In the genomic region with DNA sequence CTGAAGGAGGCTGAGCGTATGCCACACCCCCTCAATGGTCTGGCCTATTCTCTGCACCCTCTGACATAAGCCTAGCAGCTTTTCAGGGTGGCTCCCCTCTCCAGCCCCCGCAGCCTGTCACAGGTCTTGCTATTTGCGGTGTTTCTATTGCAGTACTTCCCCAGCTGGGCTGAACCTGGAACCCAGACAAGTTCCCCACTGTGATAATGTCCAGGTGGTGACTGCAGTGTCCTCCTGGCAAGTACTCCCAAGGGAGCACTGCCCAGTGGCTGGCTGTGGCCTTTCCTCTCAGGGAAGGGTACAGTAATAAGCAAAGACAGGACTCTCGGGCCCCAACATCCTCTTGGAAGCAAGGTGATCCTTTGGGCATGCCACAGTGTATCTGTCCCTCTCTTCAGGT, we compare ENCODE assay signal across 12 mouse cellular contexts.
DNase-seq lines count a peak whose midpoint lies in the region; ATAC-seq and TF ChIP-seq lines count a peak whose summit lies in the region.
"Had no signal": no experiment of that assay in that cellular context is flagged by ENCODE, and none has a peak within 500 bp of the region (broad histone marks: within the 10 kb centered on the region; RNA-seq: fewer than 3 reads in every experiment).

No protein-coding gene starts in this region.

- TF ChIP-seq CTCF in CH12.LX (conservative IDR thresholded peaks at IDR 0.05 in 1 of 2, IDR thresholded peaks at IDR 0.05 in 1 of 2; ENCODE audit: low read depth in 2 of 2, low read length in 2 of 2) = no peak
- TF ChIP-seq CTCF in cortical plate, adult 2 months (IDR thresholded peaks at IDR 0.05; ENCODE audit: extremely low read depth, insufficient read depth, low read length) = no peak

- peaks cover 6% of the 10 kb centered on the region for H3K9me3 ChIP-seq in CH12.LX (replicated peaks; ENCODE audit: low read length)
- no peaks in the 10 kb centered on the region; the same call in 1 of the 2 replicates for H3K9me3 ChIP-seq in heart, embryonic 16.5 days (replicated peaks; ENCODE audit: control insufficient read depth, low read length)
- H3K9me3 ChIP-seq in midbrain, embryonic 11.5 days (ENCODE audit: control insufficient read depth, low read length) = no peaks in the 10 kb centered on the region
- H3K9me3 ChIP-seq: embryonic facial prominence, embryonic 10.5 days had no signal

- H3K79me2 ChIP-seq in CH12.LX (replicated peaks; ENCODE audit: control insufficient read depth, extremely low read depth, insufficient read depth, poor library complexity, severe bottlenecking) = no peaks in the 10 kb centered on the region

- no peak overlapping the region for H3K4me2 ChIP-seq in CH12.LX (ENCODE audit: insufficient read depth, low read depth, poor library complexity, severe bottlenecking)
- H3K4me2 ChIP-seq in heart, embryonic 16.5 days (ENCODE audit: low read depth, low read length) = no peak overlapping the region
- no peak overlapping the region for H3K4me2 ChIP-seq in midbrain, embryonic 11.5 days

- TF ChIP-seq POLR2A in CH12.LX (IDR thresholded peaks at IDR 0.05; ENCODE audit: low read depth, low read length) = no peak
- TF ChIP-seq POLR2A in cortical plate, adult 2 months (IDR thresholded peaks at IDR 0.05; ENCODE audit: extremely low read depth, insufficient read depth, low read length) = no peak

- no peak overlapping the region for H3K4me3 ChIP-seq in CH12.LX (replicated peaks in 1 of 3; ENCODE audit: low read depth in 2 of 3, low read length in 2 of 3, poor library complexity in 1 of 3)
- no peak overlapping the region for H3K4me3 ChIP-seq in cortical plate, adult 2 months (ENCODE audit: insufficient read depth, low read length)
- H3K4me3 ChIP-seq in heart, embryonic 16.5 days (ENCODE audit: low read length) = no peak overlapping the region
- no peak overlapping the region for H3K4me3 ChIP-seq in midbrain, embryonic 11.5 days (ENCODE audit: low read depth, low read length)
- H3K4me3 ChIP-seq: embryonic facial prominence, embryonic 10.5 days had no signal

- no peak for DNase-seq in frontal cortex, postnatal 25 days (ENCODE audit: low spot score in 2 of 2)
- DNase-seq in CH12.LX (ENCODE audit: extremely low read depth) = peak; percentile 29
- no peak for DNase-seq in urinary bladder, adult 2 months (ENCODE audit: low spot score)
- DNase-seq in layer of hippocampus, adult 8-10 months (ENCODE audit: low spot score in 2 of 2) = no peak
- no peak for DNase-seq in midbrain, embryonic 11.5 days (ENCODE audit: low spot score, missing footprints)
- DNase-seq: gastrocnemius, postnatal 14 days had no signal

- peak; percentile 3; the same call in 1 of the 2 replicates for ATAC-seq in frontal cortex, adult (ENCODE audit: low TSS enrichment)
- ATAC-seq in heart, embryonic 16.5 days (replicated peaks; ENCODE audit: extremely low read depth, insufficient read depth, low FRiP score) = peak; percentile 60
- ATAC-seq in midbrain, embryonic 11.5 days (ENCODE audit: low FRiP score) = no peak
- ATAC-seq: hindbrain, embryonic 16.5 days had no signal

- H3K4me1 ChIP-seq in CH12.LX (ENCODE audit: control insufficient read depth in 1 of 2, insufficient read depth in 2 of 2) = peaks cover 2 to 42% of the 10 kb centered on the region in 2 experiments; a peak in 3 of 4 replicates
- H3K4me1 ChIP-seq in cortical plate, adult 2 months (ENCODE audit: control insufficient read depth, insufficient read depth, low read length) = peaks cover 11% of the 10 kb centered on the region
- peaks cover 40% of the 10 kb centered on the region for H3K4me1 ChIP-seq in heart, embryonic 16.5 days (ENCODE audit: control insufficient read depth, insufficient read depth, low read length)
- no peaks in the 10 kb centered on the region; the same call in 1 of the 2 replicates for H3K4me1 ChIP-seq in midbrain, embryonic 11.5 days (ENCODE audit: control insufficient read depth, insufficient read depth, low read length)

- TF ChIP-seq RAD21 in CH12.LX (IDR thresholded peaks at IDR 0.05; ENCODE audit: low read depth, low read length) = no peak

- H3K36me3 ChIP-seq in CH12.LX (replicated peaks in 1 of 2; ENCODE audit: control insufficient read depth in 1 of 2, insufficient read depth in 1 of 2, low read length in 1 of 2) = no peaks in the 10 kb centered on the region
- no peaks in the 10 kb centered on the region for H3K36me3 ChIP-seq in heart, embryonic 16.5 days (ENCODE audit: control insufficient read depth, insufficient read depth)
- no peaks in the 10 kb centered on the region for H3K36me3 ChIP-seq in midbrain, embryonic 11.5 days (ENCODE audit: control insufficient read depth, insufficient read depth, low read length)
- H3K36me3 ChIP-seq: embryonic facial prominence, embryonic 10.5 days had no signal

- TF ChIP-seq EP300 in CH12.LX (IDR thresholded peaks at IDR 0.05; ENCODE audit: low read length) = 0 out of 2 replicates have a peak, but pooled peaks have one; percentile 18

- in situ Hi-C loops in CH12.LX (cut with MboI; ENCODE audit: low pct_ligation_motif_present, low pct_unique_long_range_greater_than_20kb, low sequenced_read_pairs) = no loop called here

- H3K9ac ChIP-seq in CH12.LX (ENCODE audit: insufficient read depth, low read depth) = no peak overlapping the region
- no peak overlapping the region for H3K9ac ChIP-seq in heart, embryonic 16.5 days (ENCODE audit: low read length)
- H3K9ac ChIP-seq in midbrain, embryonic 11.5 days (ENCODE audit: low read length) = no peak overlapping the region
- H3K9ac ChIP-seq: liver, embryonic 14.5 days had no signal

- dilution Hi-C loops in CH12.LX (cut with MboI; ENCODE audit: extremely low pct_ligation_motif_present, extremely low pct_unique_long_range_greater_than_20kb, low sequenced_read_pairs) = no loop called here

- 41% methylated on average over 4 of the region's 4 CpGs for WGBS in heart, embryonic 16.5 days
- 86% methylated on average over 4 of the region's 4 CpGs for WGBS in midbrain, embryonic 11.5 days

- no peak overlapping the region for H3K27ac ChIP-seq in CH12.LX (ENCODE audit: insufficient read depth, low read depth)
- 0 out of 2 replicates have a peak overlapping the region, but pooled peaks have one; percentile 19 for H3K27ac ChIP-seq in cortical plate, adult 2 months (ENCODE audit: insufficient read depth, low read length)
- peak overlapping the region; percentile 30 for H3K27ac ChIP-seq in heart, embryonic 16.5 days (ENCODE audit: low read length)
- H3K27ac ChIP-seq in midbrain, embryonic 11.5 days (ENCODE audit: low read depth, low read length) = no peak overlapping the region
- H3K27ac ChIP-seq: embryonic facial prominence, embryonic 10.5 days; liver, embryonic 14.5 days had no signal

- H3K27me3 ChIP-seq in CH12.LX (replicated peaks) = no peaks in the 10 kb centered on the region
- H3K27me3 ChIP-seq in heart, embryonic 16.5 days (ENCODE audit: control insufficient read depth, insufficient read depth, low read length) = no peaks in the 10 kb centered on the region
- H3K27me3 ChIP-seq in midbrain, embryonic 11.5 days (ENCODE audit: control insufficient read depth, insufficient read depth, low read length) = no peaks in the 10 kb centered on the region

TF ChIP-seq in CH12.LX, 34 proteins besides CTCF, POLR2A, EP300 and RAD21:
- TF ChIP-seq MEF2A (IDR thresholded peaks at IDR 0.05; ENCODE audit: borderline replicate concordance, low read depth, low read length) (0 out of 2 replicates have a peak, but pooled peaks have one; percentile 30), ELF1 (IDR thresholded peaks at IDR 0.05; ENCODE audit: low read depth, low read length) (no peak), PAX5 (IDR thresholded peaks at IDR 0.05; ENCODE audit: low read length) (no peak), ETS1 (conservative IDR thresholded peaks at IDR 0.05; ENCODE audit: low read depth, low read length) (peak; percentile 42; the same call in 1 of the 2 replicates), HCFC1 (IDR thresholded peaks at IDR 0.05; ENCODE audit: low read depth, low read length) (no peak), BHLHE40 (IDR thresholded peaks at IDR 0.05; ENCODE audit: low read depth, low read length) (0 out of 2 replicates have a peak, but pooled peaks have one; percentile 13)

Comparison
In these comparisons a context has a peak if more than half of its experiments do, and no peak if none do; other contexts are left out.
1. H3K27ac ChIP-seq: peak in cortical plate, adult 2 months (single experiment) and heart, embryonic 16.5 days (single experiment); none in CH12.LX (single experiment) and midbrain, embryonic 11.5 days (single experiment).